Mouse (Mus musculus) right cerebral cortex, postnatal 10 days (tissue): ENCODE results near the gene Gmds.

Experiments used
- DNase-seq, 2 experiments: peaks; one replicate each; pipeline ENCODE4 v3.0.0; 2021; ENCODE audit warnings: low spot score in 2 of 2

Gmds gene

DNA sequence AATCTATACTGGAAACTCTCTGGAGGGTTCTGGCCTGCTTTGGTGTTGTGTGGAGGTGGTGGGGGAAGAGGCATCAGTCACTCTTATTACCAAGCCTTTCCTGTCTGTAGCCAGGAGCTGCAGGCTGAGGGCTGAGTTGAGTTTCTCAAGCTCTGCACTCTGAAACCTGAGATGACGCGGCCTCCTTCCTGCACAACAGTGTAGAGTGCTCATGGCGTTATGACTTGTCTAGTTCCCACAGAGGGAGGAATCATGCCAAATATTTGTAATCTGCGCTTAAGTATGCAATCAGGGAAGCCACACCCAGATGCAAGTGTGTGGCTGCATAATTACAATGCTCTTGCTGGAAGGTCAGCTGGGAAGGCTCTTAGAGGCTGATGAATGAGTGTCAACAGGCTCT lies 461.5 kb downstream of the Gmds start:
- no peak for DNase-seq

DNA sequence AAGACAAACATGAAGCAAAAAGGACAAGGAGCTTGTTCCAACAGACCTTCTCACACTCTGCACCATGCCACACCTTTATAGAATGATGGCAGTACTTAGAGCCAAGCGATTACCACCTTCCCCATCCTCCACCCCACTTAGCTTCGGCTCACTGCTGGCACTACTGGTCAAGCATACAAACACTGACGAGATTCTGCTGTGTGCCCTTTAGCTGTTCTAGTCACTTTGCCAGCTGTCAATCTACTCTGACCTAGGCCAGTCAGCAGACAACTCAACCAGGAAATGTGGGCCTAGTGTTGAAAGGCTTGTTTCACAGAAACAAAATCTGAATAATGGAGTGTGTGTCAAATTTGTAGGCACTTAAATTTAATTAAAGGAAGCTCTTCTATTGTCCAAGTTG lies 464.1 kb downstream of the Gmds start:
- no peak for DNase-seq

DNA sequence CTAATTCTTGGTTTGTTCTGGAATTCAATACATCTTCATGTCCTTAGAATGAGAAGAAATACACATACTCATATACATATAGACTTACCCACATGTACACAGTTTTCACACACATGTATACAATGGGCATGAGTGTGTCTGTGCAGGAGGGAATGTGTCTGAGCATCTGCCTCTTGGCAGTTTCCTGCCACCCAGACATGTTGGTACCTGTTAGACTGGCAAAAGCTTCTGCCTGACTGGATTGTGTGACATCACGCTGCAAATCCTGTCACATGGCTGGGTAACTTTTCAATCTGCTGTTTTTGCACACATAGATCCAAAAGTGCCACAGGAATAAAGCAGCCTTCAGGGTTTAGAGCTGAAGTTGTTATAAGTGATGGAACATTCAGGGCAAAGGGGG lies 465.3 kb downstream of the Gmds start:
- no peak for DNase-seq

DNA sequence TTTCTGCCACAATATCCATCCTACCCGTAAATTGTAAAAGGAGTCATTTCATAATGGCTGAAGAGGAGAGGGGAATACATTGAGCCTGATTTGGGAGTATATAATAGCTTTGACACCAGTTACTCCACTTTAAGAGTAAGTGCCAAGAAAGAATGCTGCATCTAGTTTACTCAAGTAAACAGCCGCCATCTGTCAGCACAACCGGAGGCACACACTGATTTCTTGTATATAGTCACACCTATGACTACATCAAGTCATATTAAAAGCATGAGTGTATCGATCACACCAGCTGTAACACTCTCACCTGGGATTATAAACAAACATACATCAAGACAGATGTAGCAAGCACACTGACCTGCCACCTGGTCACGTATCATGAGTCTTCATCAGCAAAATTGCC lies 473.8 kb downstream of the Gmds start:
- DNase-seq, result no peak

DNA sequence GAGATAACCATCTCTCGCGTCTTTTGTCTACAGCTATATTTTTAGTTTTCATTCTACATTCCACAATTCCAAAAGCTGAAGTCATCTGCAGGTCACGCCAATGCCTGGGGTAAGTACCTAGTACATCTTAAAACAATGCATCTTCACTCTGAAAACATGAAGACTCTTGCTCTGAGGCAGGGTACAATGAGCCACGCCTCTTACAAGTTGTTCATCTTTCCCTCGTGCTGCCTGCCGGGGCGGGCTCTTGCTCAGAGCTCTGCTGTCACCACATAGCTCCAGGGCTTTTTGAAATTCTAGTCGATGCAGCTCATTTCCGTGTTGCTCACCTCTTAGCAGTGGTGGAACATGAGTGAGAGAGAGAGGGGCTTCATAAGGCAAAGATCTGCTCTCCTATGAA lies 475.1 kb downstream of the Gmds start:
- DNase-seq, result no peak

DNA sequence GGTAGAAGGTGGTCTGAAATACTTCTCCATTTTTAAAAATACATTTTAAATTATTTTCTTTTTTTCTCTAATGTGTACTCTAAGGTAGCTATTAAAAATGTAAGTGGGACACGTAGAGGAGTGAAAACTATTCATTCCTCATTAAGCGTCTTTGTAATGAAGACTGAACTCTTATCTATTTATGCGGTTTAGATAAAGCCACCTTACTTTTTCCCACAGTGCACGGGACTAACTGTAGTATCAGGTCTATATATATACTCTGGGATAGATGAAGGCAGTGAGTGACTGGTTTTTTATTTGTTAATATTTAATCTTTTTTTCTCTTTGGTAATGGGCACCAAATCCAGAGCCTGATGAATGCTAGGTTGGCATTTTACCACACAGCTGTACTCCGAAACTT lies 478.3 kb downstream of the Gmds start:
- DNase-seq, result no peak

DNA sequence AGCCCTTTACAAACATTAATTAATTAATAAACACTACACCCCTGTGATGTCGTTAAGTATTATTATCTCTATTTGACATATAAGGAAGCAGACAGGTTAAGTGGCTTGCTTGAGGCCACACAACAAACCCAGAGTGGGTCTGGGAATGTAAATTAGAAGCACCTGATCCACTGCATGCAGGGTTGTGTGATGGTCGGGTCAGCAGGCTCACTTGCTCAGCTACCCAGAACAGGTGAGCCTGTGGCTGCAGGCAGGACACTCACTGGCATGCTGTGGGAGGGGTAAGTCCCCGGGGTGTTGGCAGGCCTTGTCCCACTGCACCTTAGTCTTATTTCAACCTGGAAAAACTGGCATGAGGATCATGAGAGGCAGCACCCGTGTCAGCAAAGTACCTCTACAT lies 484.5 kb downstream of the Gmds start:
- no peak for DNase-seq

GRCm38 (mm10) chr13:31853564-31853963 lies 485.0 kb downstream of the Gmds start:
- DNase-seq, result no peak

GRCm38 (mm10) chr13:31849258-31849971 lies 489.1 kb downstream of the Gmds start:
- DNase-seq, result no peak

- DNase-seq, result no peak
Measured at GRCm38 (mm10) chr13:31835802-31836201, 502.7 kb downstream of the Gmds start.

GRCm38 (mm10) chr13:31830332-31830731 lies 508.2 kb downstream of the Gmds start:
- DNase-seq, result no peak

DNA sequence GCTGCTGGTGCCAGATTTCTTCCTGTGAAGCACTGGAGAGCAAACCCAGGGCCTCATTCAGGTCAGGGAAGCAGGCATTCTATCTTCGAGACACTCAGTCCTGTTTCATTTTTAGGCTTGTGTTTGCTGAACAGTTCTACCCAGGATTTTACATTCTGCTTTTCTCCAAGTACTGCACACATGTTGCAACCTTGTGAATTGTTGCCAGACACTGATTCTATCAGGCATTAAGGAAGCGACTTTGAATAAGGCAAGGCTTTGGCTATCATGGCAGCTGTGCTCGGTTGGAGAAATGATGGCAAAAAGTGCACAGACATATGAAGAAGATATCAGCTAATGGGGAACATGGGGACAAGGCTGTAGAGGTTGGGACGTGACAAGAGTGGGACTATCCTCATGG lies 510.1 kb downstream of the Gmds start:
- DNase-seq, result no peak

GRCm38 (mm10) chr13:31827820-31828332 lies 510.7 kb downstream of the Gmds start:
- no peak for DNase-seq

DNA sequence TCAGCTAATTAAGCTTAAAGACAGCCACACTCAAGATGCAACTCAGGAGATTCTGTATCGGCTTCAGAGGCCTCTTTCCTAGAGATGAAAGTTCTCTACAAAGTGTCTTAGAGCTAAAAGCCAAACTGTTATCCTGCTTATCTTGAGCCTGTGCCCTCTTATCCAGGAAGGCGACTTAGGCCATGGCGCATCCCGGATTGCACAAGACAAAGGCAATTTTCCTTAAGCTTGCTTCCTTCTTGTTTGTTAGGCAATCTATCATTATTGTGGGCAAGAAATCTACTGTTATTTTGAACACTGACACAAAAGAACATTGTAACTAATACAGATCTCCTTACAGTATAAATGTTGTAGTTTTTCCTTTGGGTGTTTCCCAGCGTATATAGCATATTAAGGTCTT lies 511.4 kb downstream of the Gmds start:
- DNase-seq, result no peak

- no peak for DNase-seq
Measured at GRCm38 (mm10) chr13:31825180-31825579, 513.4 kb downstream of the Gmds start.

DNA sequence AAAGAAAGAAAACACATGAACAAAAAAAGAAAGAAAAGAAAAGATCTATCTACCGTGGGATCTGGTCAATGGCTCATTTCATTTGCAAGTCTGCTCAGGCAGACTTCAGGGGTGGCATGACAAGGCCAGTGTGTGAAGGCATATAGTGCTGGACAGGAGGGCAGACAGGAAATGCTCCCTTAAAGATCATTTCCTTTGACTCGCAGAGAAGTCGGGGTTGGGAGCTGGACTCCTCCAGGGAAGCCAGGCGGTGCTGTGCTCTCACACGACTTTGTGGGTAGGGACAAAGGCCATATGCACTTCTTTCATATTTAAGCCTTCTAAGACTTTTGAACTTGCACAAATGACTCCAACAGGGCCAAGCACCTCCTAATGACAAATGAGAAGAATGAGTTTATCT lies 515.2 kb downstream of the Gmds start:
- no peak for DNase-seq

DNA sequence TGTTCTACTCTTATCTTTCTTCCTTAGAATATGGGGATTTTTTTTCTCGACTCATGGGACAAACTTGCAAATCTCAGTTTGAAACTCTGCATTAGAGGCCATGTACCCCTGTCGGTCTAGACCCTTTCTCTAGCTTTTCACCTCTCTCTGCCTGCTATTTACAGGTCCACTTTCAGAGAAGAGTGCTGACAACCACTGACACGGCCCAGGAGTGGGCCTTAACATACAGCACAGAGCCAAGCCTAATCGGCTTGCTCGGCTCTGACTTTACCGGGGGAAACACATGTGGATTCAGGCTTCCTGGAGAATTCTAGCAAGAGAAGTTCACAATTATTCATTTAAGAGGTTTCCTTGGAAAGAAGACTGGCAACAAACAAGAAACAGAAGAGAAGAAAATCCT lies 517.5 kb downstream of the Gmds start:
- DNase-seq, result no peak

DNA sequence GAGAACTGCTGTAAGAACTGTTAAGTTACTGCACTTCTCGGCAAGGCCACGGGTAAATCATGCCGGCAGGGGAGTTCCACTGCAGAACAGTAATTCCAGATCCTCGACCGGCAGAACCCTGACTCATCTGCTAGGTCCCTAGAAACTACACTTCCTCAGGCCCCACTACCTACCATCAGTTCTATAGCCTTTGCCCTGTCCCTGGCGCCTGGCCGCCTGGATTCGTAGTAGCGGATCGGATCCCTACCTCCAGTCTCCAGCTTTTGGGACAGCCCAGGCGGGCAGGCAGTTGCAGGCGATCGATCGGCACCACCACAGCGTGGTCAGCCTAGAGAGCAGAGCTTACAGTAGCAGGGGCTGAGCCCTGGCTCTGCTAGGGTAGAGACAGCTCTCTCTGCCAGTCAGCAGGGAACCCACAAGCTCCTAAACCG lies 517.9 kb downstream of the Gmds start:
- DNase-seq, result no peak

- no peak for DNase-seq
Measured at GRCm38 (mm10) chr13:31819664-31820405, 518.7 kb downstream of the Gmds start.

DNA sequence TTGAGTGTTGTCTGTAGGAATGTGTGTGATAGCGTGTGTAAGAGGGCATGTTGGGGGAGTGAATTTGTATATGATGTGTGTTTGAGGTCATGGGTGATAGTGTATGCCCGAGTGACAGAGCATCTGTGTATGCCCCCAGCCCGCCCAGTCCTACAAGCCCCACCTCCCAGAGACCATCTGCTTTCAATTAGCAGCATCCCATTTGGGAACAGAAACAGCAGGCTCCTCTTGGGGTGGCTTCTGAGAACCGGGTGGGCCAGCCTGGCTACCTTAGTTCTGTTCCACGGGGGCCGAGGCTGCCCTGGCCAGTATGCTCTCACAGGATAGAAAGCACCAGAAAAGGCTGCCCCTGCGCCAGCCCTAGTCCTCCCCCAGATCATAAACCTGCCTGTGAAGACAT lies 520.2 kb downstream of the Gmds start:
- DNase-seq, result no peak

GRCm38 (mm10) chr13:31815383-31816003 lies 523.0 kb downstream of the Gmds start:
- no peak for DNase-seq

DNA sequence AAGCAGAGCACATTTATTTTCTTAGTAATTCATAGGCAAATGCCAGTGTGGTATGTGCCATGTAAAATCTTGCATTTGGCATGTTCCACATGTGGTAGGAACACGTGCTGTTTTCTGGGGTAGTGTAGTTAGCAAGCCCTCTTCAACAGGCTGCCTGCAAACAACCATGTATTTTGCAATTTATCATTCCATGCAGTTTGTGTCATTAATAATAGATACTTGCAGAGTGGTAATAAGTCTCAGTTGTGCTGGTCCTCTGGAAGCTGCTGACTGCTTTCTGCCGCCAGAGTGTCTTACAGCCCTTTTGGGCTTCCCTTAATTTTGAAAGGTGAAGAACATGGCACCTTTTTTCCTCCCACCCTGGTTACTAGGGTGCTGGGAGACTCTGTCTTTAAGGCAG lies 525.8 kb downstream of the Gmds start:
- no peak for DNase-seq

DNA sequence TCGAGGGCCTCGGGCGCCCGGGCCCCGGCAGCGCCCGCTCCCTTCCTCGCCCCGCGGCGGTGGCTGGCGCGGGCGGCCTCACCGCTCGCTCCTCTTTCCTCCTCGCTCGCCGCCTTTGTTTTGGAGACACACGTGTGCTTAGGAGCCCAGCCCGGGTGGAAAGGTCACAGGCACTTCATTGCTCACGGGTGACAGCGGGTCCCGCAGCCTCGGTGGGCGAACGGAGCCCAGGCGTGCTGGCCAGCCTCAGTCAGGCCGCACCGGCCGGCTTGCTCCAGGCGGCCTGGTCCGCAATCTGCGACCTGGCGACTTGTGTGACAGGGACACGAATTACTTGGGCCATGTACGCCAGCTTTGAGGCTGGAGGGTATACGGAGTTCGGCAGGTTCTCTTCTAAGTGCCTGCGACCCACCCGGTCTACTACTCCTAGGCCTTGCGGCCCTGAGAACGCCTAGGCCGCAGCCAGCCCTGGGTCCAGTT lies 527.0 kb downstream of the Gmds start:
- DNase-seq, result no peak
